Mouse (Mus musculus) heart, embryonic 12.5 days (tissue): Measurements from ENCODE around the gene Scp2. TPM values are rescaled to one million over a fixed set of nuclear protein-coding genes. Genes with fewer than 3 reads are reported as not detected.

ENCODE experiments used
- ATAC-seq: fragments of 200-750 bp; cut with Nextera tagmentation; 2 replicates; pipeline ENCODE4 v1.8.0; 2017; ENCODE audit warnings: moderate TSS enrichment, moderate library complexity; ENCODE audit not compliant: insufficient number of reproducible peaks, low FRiP score
- H3K27ac ChIP-seq: fragments of 300-500 bp; sonication (generic); 2 replicates; pipeline ENCODE4 v1.5.1; 2016; ENCODE audit warnings: mild to moderate bottlenecking, moderate library complexity; ENCODE audit not compliant: poor library complexity, severe bottlenecking
- H3K27me3 ChIP-seq: fragments of 300-500 bp; sonication (generic); replicated peaks from 2 replicates; pipeline ENCODE4 v1.6.1; 2016; ENCODE audit warnings: mild to moderate bottlenecking, moderate library complexity
- H3K36me3 ChIP-seq: fragments of 300-500 bp; sonication (generic); 2 replicates; pipeline ENCODE4 v1.6.1; 2016; ENCODE audit warnings: mild to moderate bottlenecking, moderate library complexity
- H3K4me1 ChIP-seq: fragments of 300-500 bp; sonication (generic); replicated peaks from 2 replicates; pipeline ENCODE4 v1.6.1; 2016; ENCODE audit warnings: mild to moderate bottlenecking
- H3K4me2 ChIP-seq: fragments of 300-500 bp; sonication (generic); 2 replicates; pipeline ENCODE4 v1.6.1; 2016; ENCODE audit warnings: mild to moderate bottlenecking, moderate library complexity
- H3K4me3 ChIP-seq: fragments of 300-500 bp; sonication (generic); 2 replicates; pipeline ENCODE4 v1.5.1; 2016; ENCODE audit warnings: mild to moderate bottlenecking
- H3K9ac ChIP-seq: fragments of 300-500 bp; sonication (generic); 2 replicates; pipeline ENCODE4 v1.6.1; 2016; ENCODE audit warnings: mild to moderate bottlenecking, moderate library complexity
- H3K9me3 ChIP-seq: fragments of 300-500 bp; sonication (generic); replicated peaks from 2 replicates; pipeline ENCODE4 v1.6.1; 2016; ENCODE audit warnings: mild to moderate bottlenecking, moderate library complexity
- WGBS: fragments of 180-500 bp; shearing (Covaris S2); methylation state at CpG from one replicate; pipeline ENCODE4 v1.1.7; 2016; 5-methylcytosine and 5-hydroxymethylcytosine counted together
- polyA plus RNA-seq: library from polyadenylated mRNA; unstranded; fragments of >200 nt; fragmentation: Nextera tagmentation; extraction: Ambion mirVana; gene quantifications from 2 replicates; pipeline ENCODE4 v1.2.1, GENCODE M21; 2016

Scp2 gene
- polyA plus RNA-seq, 1 experiment from 2014 or later: 166 TPM

DNA sequence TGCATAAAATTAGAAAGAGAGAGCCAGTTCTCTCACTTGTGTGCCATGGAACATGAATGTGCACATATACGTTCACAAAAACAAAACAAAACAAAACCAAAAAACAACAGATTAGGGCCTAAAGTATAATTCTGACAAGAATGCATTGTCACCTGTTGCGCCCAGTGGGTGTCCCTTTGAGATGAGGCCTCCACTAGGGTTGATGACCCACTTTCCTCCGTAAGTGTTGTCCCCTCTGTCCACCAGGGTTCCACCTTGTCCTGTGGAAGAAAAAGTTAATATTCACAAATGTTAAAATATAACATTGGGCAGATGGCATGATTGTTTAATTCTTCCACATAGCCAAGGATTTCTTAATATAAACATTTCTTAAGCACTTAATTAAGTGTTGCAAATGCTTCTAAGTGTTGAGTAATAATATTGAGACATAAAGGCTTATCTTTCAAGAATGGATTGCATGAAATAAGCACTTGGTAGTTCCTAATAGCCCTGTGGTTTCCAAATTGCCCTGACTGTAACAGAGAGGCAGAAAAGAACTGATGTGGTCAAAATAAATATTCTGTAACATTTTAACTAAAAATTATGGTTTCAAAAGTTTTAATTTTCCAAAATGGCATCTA, 70.5 kb downstream of the Scp2 start:
- H3K36me3 ChIP-seq: peaks cover 4% of the 10 kb centered on the region; the same call in 1 of the 2 replicates
- peaks cover 10% of the 10 kb centered on the region for H3K4me1 ChIP-seq
- no peak overlapping the region for H3K27ac ChIP-seq
- no peaks in the 10 kb centered on the region for H3K27me3 ChIP-seq
- ATAC-seq: no peak
- H3K9ac ChIP-seq: no peak overlapping the region
- H3K9me3 ChIP-seq: no peaks in the 10 kb centered on the region
- H3K4me3 ChIP-seq: no peak overlapping the region
- no peak overlapping the region for H3K4me2 ChIP-seq
- WGBS: 84% methylated on average over 3 of the region's 3 CpGs

DNA sequence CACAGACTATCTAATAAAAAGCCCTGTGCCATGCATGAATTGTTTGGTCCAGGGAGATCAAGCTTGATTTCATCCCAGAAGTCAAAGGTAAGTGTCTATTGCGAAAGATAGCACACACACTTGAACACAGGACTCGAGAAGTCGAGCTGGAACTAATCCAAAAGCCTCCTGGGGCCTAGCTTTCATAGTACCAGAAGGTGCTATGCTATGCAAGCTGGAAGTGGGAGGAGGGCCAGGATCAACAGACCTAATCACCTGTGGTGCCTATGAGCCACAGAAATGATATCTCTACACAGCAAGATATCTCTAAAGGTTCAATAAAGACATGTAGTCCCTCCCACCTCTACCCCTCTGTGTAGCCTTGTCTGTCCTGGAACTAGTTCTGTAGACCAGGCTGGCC, 72.7 kb downstream of the Scp2 start:
- WGBS: 89% methylated on average over 3 of the region's 3 CpGs
- Histone ChIP-seq H3K9me3 (no peaks in the 10 kb centered on the region), H3K4me1 (peaks cover 15% of the 10 kb centered on the region), H3K27ac (no peak overlapping the region), H3K36me3 (peaks cover 18% of the 10 kb centered on the region), H3K4me3 (no peak overlapping the region), H3K9ac (no peak overlapping the region), H3K4me2 (no peak overlapping the region), H3K27me3 (no peaks in the 10 kb centered on the region)
- no peak for ATAC-seq

DNA sequence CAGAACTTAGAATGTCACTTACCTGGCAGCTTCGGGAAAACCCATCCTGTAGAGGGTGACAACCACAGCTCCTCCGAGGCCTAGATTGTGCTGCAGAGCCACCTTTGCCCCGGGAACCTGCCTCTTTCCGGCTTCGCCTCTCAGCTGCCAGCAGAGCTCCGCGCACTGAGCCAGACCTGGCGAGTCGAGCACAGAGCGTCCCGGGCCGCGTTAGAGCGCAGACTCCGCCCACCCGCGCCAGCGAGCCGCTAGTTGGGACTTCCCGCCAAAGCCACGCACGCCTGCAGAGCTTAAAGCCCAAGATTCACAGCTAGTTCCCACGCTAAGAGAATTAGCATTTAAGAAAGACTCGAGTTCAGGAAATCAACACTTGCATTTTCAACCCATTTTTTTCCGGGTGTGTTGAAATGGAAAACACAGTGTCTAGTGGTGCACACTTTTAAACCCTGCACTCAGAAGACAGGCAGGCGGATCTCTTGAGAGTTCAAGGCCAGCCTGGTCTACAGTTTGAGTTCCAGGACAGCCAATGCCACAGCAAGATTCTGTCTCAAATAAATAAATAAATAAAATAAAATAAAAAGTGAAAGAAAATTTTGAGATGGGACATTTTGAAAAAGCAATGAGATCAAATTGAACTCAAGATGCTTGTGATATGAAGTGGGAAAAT, 73.4 kb downstream of the Scp2 start:
- no peak overlapping the region for H3K27ac ChIP-seq
- peak; percentile 93 for ATAC-seq
- H3K9ac ChIP-seq: peak overlapping the region; percentile 82
- H3K4me3 ChIP-seq: peak overlapping the region; percentile 66
- no peaks in the 10 kb centered on the region for H3K27me3 ChIP-seq
- WGBS: 3% methylated on average over 26 of the region's 26 CpGs
- peaks cover 15% of the 10 kb centered on the region for H3K4me1 ChIP-seq
- H3K9me3 ChIP-seq: no peaks in the 10 kb centered on the region
- peaks cover 21% of the 10 kb centered on the region for H3K36me3 ChIP-seq
- peak overlapping the region; percentile 90 for H3K4me2 ChIP-seq

DNA sequence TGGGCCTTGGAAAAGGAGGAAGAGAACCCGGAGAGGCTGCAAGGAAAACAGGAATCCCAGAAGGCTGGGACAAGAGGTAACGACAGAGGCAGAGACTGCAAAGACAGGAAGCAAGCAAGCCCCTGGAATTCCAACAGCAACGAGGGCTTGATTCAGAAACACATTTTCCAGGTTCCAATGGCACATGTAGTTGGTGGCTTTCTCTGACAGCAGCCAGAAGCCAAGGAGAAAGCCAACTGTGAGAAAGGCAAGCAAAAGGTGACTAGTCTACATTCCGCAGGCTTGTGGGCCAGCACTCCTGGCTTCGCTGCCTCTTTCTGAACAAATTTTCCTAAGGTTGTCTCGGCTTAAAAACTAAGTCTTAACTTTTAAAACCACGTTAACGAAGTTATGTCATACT, 74.1 kb downstream of the Scp2 start:
- H3K4me2 ChIP-seq: peak overlapping the region; percentile 90
- peaks cover 15% of the 10 kb centered on the region for H3K4me1 ChIP-seq
- H3K9me3 ChIP-seq: no peaks in the 10 kb centered on the region
- 7% methylated on average over 8 of the region's 8 CpGs for WGBS
- no peaks in the 10 kb centered on the region for H3K27me3 ChIP-seq
- H3K9ac ChIP-seq: peak overlapping the region; percentile 82
- H3K36me3 ChIP-seq: peaks cover 26% of the 10 kb centered on the region
- peak overlapping the region; percentile 66 for H3K4me3 ChIP-seq
- no peak for ATAC-seq
- H3K27ac ChIP-seq: peak overlapping the region; percentile 54; the same call in 1 of the 2 replicates

DNA sequence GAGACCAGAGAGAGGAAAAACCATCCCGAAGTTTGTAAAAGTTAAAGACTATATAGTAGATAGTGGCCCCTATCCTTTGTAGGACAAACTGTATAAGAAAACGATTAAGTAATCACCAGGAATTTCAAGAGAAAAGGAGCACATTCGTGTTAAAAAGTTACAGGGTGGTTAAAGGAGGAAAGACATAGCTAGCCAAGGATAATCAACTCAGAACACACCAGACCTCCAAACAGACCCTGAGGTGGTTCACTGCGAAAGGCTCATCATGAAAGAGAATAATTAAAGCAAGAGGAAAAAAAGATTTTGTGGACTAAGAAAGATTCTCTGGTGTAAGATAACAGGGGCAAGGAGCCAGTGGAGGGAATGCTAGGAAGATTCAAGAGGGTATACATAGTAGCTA, 74.5 kb downstream of the Scp2 start:
- Histone ChIP-seq H3K27me3 (no peaks in the 10 kb centered on the region), H3K27ac (0 out of 2 replicates have a peak overlapping the region, but pooled peaks have one; percentile 54), H3K36me3 (peaks cover 26% of the 10 kb centered on the region), H3K9ac (peak overlapping the region; percentile 82), H3K4me2 (peak overlapping the region; percentile 90), H3K9me3 (no peaks in the 10 kb centered on the region), H3K4me1 (peaks cover 16% of the 10 kb centered on the region), H3K4me3 (peak overlapping the region; percentile 66)
- WGBS: 65% methylated on average over 4 of the region's 4 CpGs
- ATAC-seq: no peak

DNA sequence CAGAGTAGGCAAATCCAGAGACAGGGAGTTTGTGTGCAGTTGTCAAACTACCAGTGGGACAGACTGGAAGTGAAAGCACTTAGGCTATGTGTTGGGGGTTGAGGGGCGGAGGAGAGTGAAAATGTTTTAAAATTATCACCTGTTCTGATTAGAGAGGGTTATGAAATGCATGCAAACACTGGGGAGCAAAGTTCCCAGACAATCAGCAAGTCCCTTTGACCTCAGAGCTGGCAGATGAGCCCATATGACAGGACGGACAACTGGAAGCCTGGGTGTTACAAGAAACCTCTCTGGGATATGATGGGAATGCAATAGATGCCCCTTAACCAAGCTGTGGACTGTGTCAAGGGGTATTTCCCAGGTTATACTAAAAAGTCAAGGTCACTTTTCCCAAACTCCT, 76.7 kb downstream of the Scp2 start:
- no peak overlapping the region for H3K27ac ChIP-seq
- ATAC-seq: no peak
- peaks cover 18% of the 10 kb centered on the region for H3K4me1 ChIP-seq
- 83% methylated on average over 2 of the region's 2 CpGs for WGBS
- H3K9ac ChIP-seq: no peak overlapping the region
- H3K27me3 ChIP-seq: no peaks in the 10 kb centered on the region
- no peaks in the 10 kb centered on the region for H3K9me3 ChIP-seq
- H3K36me3 ChIP-seq: peaks cover 40% of the 10 kb centered on the region
- no peak overlapping the region for H3K4me3 ChIP-seq
- H3K4me2 ChIP-seq: no peak overlapping the region

DNA sequence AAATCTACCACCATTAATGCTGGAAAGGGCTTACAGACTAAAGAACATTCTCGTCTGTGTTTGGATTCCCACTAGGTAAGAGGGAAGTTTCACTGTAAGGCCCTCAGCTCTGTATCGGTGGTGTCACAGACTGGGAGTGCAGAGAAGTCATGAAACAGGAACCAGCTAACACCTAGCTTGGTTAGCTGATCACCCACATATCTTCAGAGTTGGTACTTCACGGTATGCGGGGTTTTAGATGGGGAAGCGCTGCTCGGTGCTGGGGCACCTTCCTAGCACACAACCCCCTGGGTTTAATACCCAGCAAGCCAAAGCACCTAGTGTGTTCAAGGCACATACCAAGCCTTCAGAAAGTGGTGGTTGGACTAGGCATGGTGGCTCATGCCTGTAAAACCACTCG, 77.5 kb downstream of the Scp2 start:
- no peak overlapping the region for H3K9ac ChIP-seq
- peaks cover 46% of the 10 kb centered on the region for H3K36me3 ChIP-seq
- H3K27ac ChIP-seq: no peak overlapping the region
- no peaks in the 10 kb centered on the region for H3K27me3 ChIP-seq
- no peak for ATAC-seq
- H3K4me1 ChIP-seq: peaks cover 18% of the 10 kb centered on the region
- H3K4me3 ChIP-seq: no peak overlapping the region
- WGBS: 87% methylated on average over 7 of the region's 7 CpGs
- peaks cover 3% of the 10 kb centered on the region; the same call in 1 of the 2 replicates for H3K9me3 ChIP-seq
- H3K4me2 ChIP-seq: no peak overlapping the region

- H3K36me3 ChIP-seq: peaks cover 49% of the 10 kb centered on the region
- no peaks in the 10 kb centered on the region for H3K27me3 ChIP-seq
- H3K9me3 ChIP-seq: peaks cover 4% of the 10 kb centered on the region; the same call in 1 of the 2 replicates
- 89% methylated on average over 4 of the region's 4 CpGs for WGBS
- H3K9ac ChIP-seq: no peak overlapping the region
- H3K27ac ChIP-seq: no peak overlapping the region
- no peak for ATAC-seq
- peaks cover 18% of the 10 kb centered on the region for H3K4me1 ChIP-seq
- no peak overlapping the region for H3K4me2 ChIP-seq
- H3K4me3 ChIP-seq: no peak overlapping the region
Measured at GRCm38 (mm10) chr4:108066569-108066968, 78.2 kb downstream of the Scp2 start.

DNA sequence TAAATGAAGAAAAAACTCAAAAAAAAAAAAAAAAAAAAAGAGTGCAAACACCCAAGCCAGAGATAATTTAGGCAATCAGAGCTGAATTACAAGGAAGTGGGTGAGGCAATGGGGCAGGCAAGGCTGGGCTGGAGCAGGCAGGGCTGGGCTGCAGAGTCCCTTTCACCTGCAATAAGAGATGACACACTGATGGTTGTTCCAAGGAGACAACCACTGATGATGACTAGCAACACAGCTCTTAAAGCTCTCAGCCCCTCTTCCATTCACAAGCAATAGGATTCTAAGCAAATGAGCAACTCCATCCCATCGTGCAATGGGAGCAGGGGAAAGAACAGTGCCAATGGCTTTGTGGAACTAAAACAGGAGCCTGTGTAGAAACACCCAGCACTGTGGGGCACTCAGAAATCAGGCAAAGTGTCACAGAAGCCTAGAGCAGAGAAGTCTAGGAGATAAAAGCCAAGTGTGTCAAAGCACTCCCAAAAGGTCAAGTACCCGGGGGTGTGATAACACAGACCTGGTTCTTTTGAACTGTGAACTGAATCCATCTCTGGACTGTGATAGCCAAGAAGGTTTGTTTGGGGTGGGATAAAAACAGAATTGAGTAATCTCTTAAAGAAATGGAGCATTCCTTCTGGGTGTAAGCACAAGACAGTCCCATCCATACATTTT, 79.5 kb downstream of the Scp2 start:
- no peak overlapping the region for H3K9ac ChIP-seq
- no peak overlapping the region for H3K4me3 ChIP-seq
- peaks cover 56% of the 10 kb centered on the region for H3K36me3 ChIP-seq
- H3K9me3 ChIP-seq: peaks cover 4% of the 10 kb centered on the region; the same call in 1 of the 2 replicates
- H3K27ac ChIP-seq: no peak overlapping the region
- no peak overlapping the region for H3K4me2 ChIP-seq
- no peaks in the 10 kb centered on the region for H3K27me3 ChIP-seq
- no peak for ATAC-seq
- 29% methylated on average over 2 of the region's 2 CpGs for WGBS
- H3K4me1 ChIP-seq: peaks cover 13% of the 10 kb centered on the region

GRCm38 (mm10) chr4:108063616-108064015, 81.2 kb downstream of the Scp2 start:
- peaks cover 6% of the 10 kb centered on the region; the same call in 1 of the 2 replicates for H3K4me1 ChIP-seq
- no peak overlapping the region for H3K9ac ChIP-seq
- no peak overlapping the region for H3K4me3 ChIP-seq
- H3K36me3 ChIP-seq: peaks cover 63% of the 10 kb centered on the region
- H3K9me3 ChIP-seq: peaks cover 4% of the 10 kb centered on the region; the same call in 1 of the 2 replicates
- no peak for ATAC-seq
- 75% methylated on average over 6 of the region's 6 CpGs for whole genome bisulfite sequencing
- H3K4me2 ChIP-seq: no peak overlapping the region
- no peak overlapping the region for H3K27ac ChIP-seq
- H3K27me3 ChIP-seq: no peaks in the 10 kb centered on the region

- no peak for ATAC-seq
- Histone ChIP-seq H3K9ac (no peak overlapping the region), H3K4me2 (no peak overlapping the region), H3K9me3 (peaks cover 4% of the 10 kb centered on the region; the same call in 1 of the 2 replicates), H3K27ac (no peak overlapping the region), H3K36me3 (peaks cover 55% of the 10 kb centered on the region), H3K4me3 (no peak overlapping the region), H3K27me3 (no peaks in the 10 kb centered on the region), H3K4me1 (peaks cover 14% of the 10 kb centered on the region)
- 94% methylated on average over 5 of the region's 5 CpGs for WGBS
Measured at GRCm38 (mm10) chr4:108062524-108062923, 82.3 kb downstream of the Scp2 start.
